Mouse (Mus musculus) E14TG2a.4 (cell line): Measurements from ENCODE around the gene Hap1.

Source experiments
- CTCF ChIP-seq: conservative IDR thresholded peaks from 2 replicates; pipeline ENCODE4 v1.5.1; 2014; ENCODE audit warnings: low read length
- NANOG ChIP-seq: IDR thresholded peaks from 2 replicates; pipeline ENCODE4 v1.6.1; 2014; ENCODE audit warnings: borderline replicate concordance, low read length, mixed read lengths
- POU5F1 ChIP-seq: IDR thresholded peaks from 2 replicates; pipeline ENCODE4 v1.6.1; 2014; ENCODE audit warnings: low read length, borderline replicate concordance

DNA sequence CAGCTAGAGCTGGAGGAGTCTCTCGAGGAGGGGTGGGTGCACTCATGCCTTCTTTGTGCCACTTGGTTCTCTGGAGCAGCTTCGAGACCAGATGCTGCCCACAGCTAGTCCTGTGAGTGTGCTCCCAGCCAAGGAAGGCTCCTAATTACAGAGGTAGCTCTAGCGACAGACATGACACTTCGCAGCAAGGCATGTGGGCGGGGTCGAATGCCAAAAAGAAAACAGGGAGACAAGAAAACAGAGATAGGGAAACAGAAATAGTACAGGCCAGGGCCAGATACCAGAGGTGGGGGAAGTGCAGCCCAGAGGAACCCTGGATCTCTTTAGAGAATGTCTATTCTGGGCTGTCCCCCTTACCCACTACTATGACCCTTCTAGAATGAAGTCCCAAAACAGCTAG, 46.3 kb upstream of the Hap1 start:
- TF ChIP-seq CTCF (no peak), POU5F1 (no peak), NANOG (no peak)
